ENCODE assay signal across 14 mouse cellular contexts in the genomic region with DNA sequence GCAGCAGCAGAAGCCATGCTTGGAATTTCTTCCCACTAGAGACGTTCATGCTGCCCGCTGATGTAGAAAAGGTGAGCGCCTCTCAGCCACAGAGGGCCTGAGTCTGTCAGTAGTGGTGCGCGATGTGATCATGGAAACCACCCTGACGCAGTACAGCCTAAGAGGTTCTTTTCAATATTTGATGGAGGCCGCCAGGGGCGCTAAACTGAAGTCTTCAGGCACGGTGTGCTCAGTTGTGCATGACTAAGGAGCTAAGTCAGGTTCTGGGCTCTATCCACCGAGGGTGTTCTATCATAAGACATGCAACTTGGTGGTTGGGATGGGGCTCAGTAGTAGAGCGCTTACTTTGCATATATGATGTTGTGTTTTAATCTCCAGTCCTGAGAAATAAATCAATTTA. TPM values are rescaled to one million over a fixed set of nuclear protein-coding genes. Genes with fewer than 3 reads are reported as not detected.
A peak's percentile ranks its signal among the peaks of the same experiment; 100 is the strongest.
DNase-seq lines count a peak whose midpoint lies in the region; ATAC-seq and TF ChIP-seq lines count a peak whose summit lies in the region.
"Had no signal": no experiment of that assay in that cellular context is flagged by ENCODE, and none has a peak within 500 bp of the region (broad histone marks: within the 10 kb centered on the region; RNA-seq: fewer than 3 reads in every experiment).

No protein-coding gene starts in this region.

- H3K36me3 ChIP-seq in midbrain, embryonic 14.5 days (ENCODE audit: control insufficient read depth, insufficient read depth, low read length) = no peaks in the 10 kb centered on the region
- no peaks in the 10 kb centered on the region for H3K36me3 ChIP-seq in midbrain, embryonic 16.5 days (ENCODE audit: control insufficient read depth, insufficient read depth, low read length)
- peaks cover 23% of the 10 kb centered on the region for H3K36me3 ChIP-seq in splenic B cell, adult 2 months (ENCODE audit: control insufficient read depth, insufficient read depth, low read length, poor library complexity, severe bottlenecking)
- H3K36me3 ChIP-seq: embryonic facial prominence, embryonic 12.5 days; liver, embryonic 12.5 days; neural tube, embryonic 12.5 days had no signal

- peak; percentile 64; the same call in 1 of the 2 replicates for ATAC-seq in frontal cortex, adult (ENCODE audit: low TSS enrichment)
- ATAC-seq in midbrain, embryonic 14.5 days (ENCODE audit: low FRiP score, low TSS enrichment) = no peak
- no peak for ATAC-seq in midbrain, embryonic 16.5 days
- ATAC-seq: activated CD4-positive, CD25-positive, alpha-beta regulatory T cell, adult 4 months; liver, embryonic 12.5 days had no signal

- H3K4me2 ChIP-seq in midbrain, embryonic 14.5 days (ENCODE audit: low read length) = no peak overlapping the region
- no peak overlapping the region for H3K4me2 ChIP-seq in midbrain, embryonic 16.5 days (ENCODE audit: low read length)
- H3K4me2 ChIP-seq: embryonic facial prominence, embryonic 12.5 days; liver, embryonic 12.5 days; neural tube, embryonic 12.5 days had no signal

- TF ChIP-seq POLR2A in brain, embryonic 14.5 days (IDR thresholded peaks at IDR 0.05; ENCODE audit: borderline replicate concordance, extremely low read depth, insufficient read depth, insufficient read length, poor library complexity, severe bottlenecking) = no peak

- no peak overlapping the region for H3K4me3 ChIP-seq in midbrain, embryonic 14.5 days (replicated peaks; ENCODE audit: low read depth, low read length)
- no peak overlapping the region for H3K4me3 ChIP-seq in midbrain, embryonic 16.5 days (ENCODE audit: low read depth, low read length)
- H3K4me3 ChIP-seq: embryonic facial prominence, embryonic 12.5 days; liver, embryonic 12.5 days; neural tube, embryonic 12.5 days had no signal

- no peaks in the 10 kb centered on the region for H3K4me1 ChIP-seq in midbrain, embryonic 14.5 days (ENCODE audit: control insufficient read depth, insufficient read depth, low read length)
- H3K4me1 ChIP-seq in midbrain, embryonic 16.5 days (ENCODE audit: control insufficient read depth, insufficient read depth, low read length) = no peaks in the 10 kb centered on the region
- H3K4me1 ChIP-seq: embryonic facial prominence, embryonic 12.5 days; neural tube, embryonic 12.5 days had no signal

- H3K9me3 ChIP-seq in midbrain, embryonic 14.5 days (ENCODE audit: control insufficient read depth, low read length) = no peaks in the 10 kb centered on the region
- H3K9me3 ChIP-seq in midbrain, embryonic 16.5 days (replicated peaks; ENCODE audit: control insufficient read depth, low read length, poor library complexity, severe bottlenecking) = no peaks in the 10 kb centered on the region
- H3K9me3 ChIP-seq: embryonic facial prominence, embryonic 12.5 days; liver, embryonic 12.5 days; neural tube, embryonic 12.5 days had no signal

- H3K27me3 ChIP-seq in midbrain, embryonic 14.5 days (ENCODE audit: control insufficient read depth, insufficient read depth, low read length) = no peaks in the 10 kb centered on the region
- H3K27me3 ChIP-seq in midbrain, embryonic 16.5 days (ENCODE audit: control insufficient read depth, insufficient read depth, low read depth, low read length) = no peaks in the 10 kb centered on the region
- H3K27me3 ChIP-seq in splenic B cell, adult 2 months (ENCODE audit: control insufficient read depth, insufficient read depth, low read length, poor library complexity, severe bottlenecking) = no peaks in the 10 kb centered on the region
- H3K27me3 ChIP-seq: embryonic facial prominence, embryonic 12.5 days; liver, embryonic 12.5 days; neural tube, embryonic 12.5 days had no signal

- H3K9ac ChIP-seq in midbrain, embryonic 14.5 days (replicated peaks; ENCODE audit: low read length) = no peak overlapping the region
- H3K9ac ChIP-seq in midbrain, embryonic 16.5 days (ENCODE audit: low read depth, low read length) = no peak overlapping the region
- H3K9ac ChIP-seq: embryonic facial prominence, embryonic 12.5 days; liver, embryonic 12.5 days; neural tube, embryonic 12.5 days had no signal

- TF ChIP-seq CTCF in brain, embryonic 14.5 days (IDR thresholded peaks at IDR 0.05; ENCODE audit: borderline replicate concordance, extremely low read depth, insufficient read depth, insufficient read length) = peak; percentile 39; the same call in 1 of the 2 replicates

- no peak for DNase-seq in frontal cortex, postnatal 10 days (ENCODE audit: low spot score in 2 of 2)
- peak; percentile 30 for DNase-seq in midbrain, embryonic 14.5 days
- peak; percentile 31 for DNase-seq in brain, embryonic 14.5 days (ENCODE audit: low read depth)
- DNase-seq in splenic B cell, adult 2 months (ENCODE audit: low read depth, low spot score) = peak; percentile 60
- DNase-seq in heart, adult 9 months (ENCODE audit: low spot score in 2 of 2) = no peak
- no peak for DNase-seq in thymus, postnatal 14 days
- DNase-seq: kidney, postnatal 36 days; right cerebral cortex, postnatal 4 days had no signal

- 64% methylated on average over 11 of the region's 11 CpGs for WGBS in midbrain, embryonic 14.5 days
- 55% methylated on average over 11 of the region's 11 CpGs for WGBS in midbrain, embryonic 16.5 days

- no peak overlapping the region for H3K27ac ChIP-seq in midbrain, embryonic 14.5 days (replicated peaks; ENCODE audit: low read depth, low read length)
- H3K27ac ChIP-seq in midbrain, embryonic 16.5 days (ENCODE audit: low read length) = no peak overlapping the region
- H3K27ac ChIP-seq: embryonic facial prominence, embryonic 12.5 days; liver, embryonic 12.5 days; neural tube, embryonic 12.5 days had no signal

RNA-seq across cellular contexts. Expression of a gene that starts 19.6 kb away (rescaled TPM):
- polyA plus RNA-seq in midbrain, embryonic 14.5 days (2014; fragmentation: Nextera tagmentation; extraction: Ambion mirVana) = 0.08 and 0.13 TPM in 2 replicates
- 0.12 and 0.20 TPM in 2 replicates for polyA plus RNA-seq in midbrain, embryonic 16.5 days (2015; fragmentation: Nextera tagmentation; extraction: Ambion mirVana)
- 0.16 and 0.25 TPM in 2 replicates for polyA plus RNA-seq in brain, embryonic 14.5 days (2012; rRNA removed)

Comparison
In these comparisons a context has a peak if more than half of its experiments do, and no peak if none do; other contexts are left out.
1. DNase-seq: peak in midbrain, embryonic 14.5 days (single experiment), brain, embryonic 14.5 days (single experiment) and splenic B cell, adult 2 months (single experiment); none in frontal cortex, postnatal 10 days (0 of 2), heart, adult 9 months (0 of 2) and thymus, postnatal 14 days (single experiment).